Mouse (Mus musculus) NIH3T3 (cell line): ENCODE measurements around the gene Gosr2.
A peak's percentile ranks its signal among the peaks of the same experiment; 100 is the strongest.

Source experiments
- DNase-seq: peaks from one replicate; pipeline ENCODE4 v3.0.0-alpha.2; 2012; ENCODE audit warnings: low read depth

Gosr2 gene

GRCm38 (mm10) chr11:103688980-103689378 is 8.7 kb downstream of the Gosr2 start:
- DNase-seq, result peak; percentile 43

- DNase-seq, result no peak
These were observed 9.3 kb downstream of the Gosr2 start for GRCm38 (mm10) chr11:103688271-103688979.

GRCm38 (mm10) chr11:103686706-103687105 is 11.0 kb downstream of the Gosr2 start:
- no peak for DNase-seq

GRCm38 (mm10) chr11:103685261-103685736 is 12.4 kb downstream of the Gosr2 start:
- DNase-seq, result peak; percentile 39

GRCm38 (mm10) chr11:103683667-103684334 is 13.9 kb downstream of the Gosr2 start:
- peak; percentile 81 for DNase-seq

- DNase-seq, result peak; percentile 74
These were observed 20.7 kb downstream of the Gosr2 start for GRCm38 (mm10) chr11:103677042-103677441.

- peak; percentile 80 for DNase-seq
These were observed 22.1 kb downstream of the Gosr2 start for GRCm38 (mm10) chr11:103675556-103675955.

GRCm38 (mm10) chr11:103666907-103667426 is 30.7 kb downstream of the Gosr2 start:
- DNase-seq, result no peak

GRCm38 (mm10) chr11:103666181-103666906 is 31.4 kb downstream of the Gosr2 start:
- peak; percentile 69 for DNase-seq

- DNase-seq, result no peak
These were observed 32.0 kb downstream of the Gosr2 start for GRCm38 (mm10) chr11:103665695-103666094.

GRCm38 (mm10) chr11:103663119-103663518 is 34.6 kb downstream of the Gosr2 start:
- DNase-seq, result no peak

GRCm38 (mm10) chr11:103662546-103662945 is 35.2 kb downstream of the Gosr2 start:
- no peak for DNase-seq

- DNase-seq, result no peak
These were observed 35.8 kb downstream of the Gosr2 start for GRCm38 (mm10) chr11:103661863-103662262.

GRCm38 (mm10) chr11:103658189-103658588 is 39.5 kb downstream of the Gosr2 start:
- DNase-seq, result no peak

GRCm38 (mm10) chr11:103656520-103656919 is 41.2 kb downstream of the Gosr2 start:
- DNase-seq, result peak; percentile 21

GRCm38 (mm10) chr11:103653359-103653965 is 44.2 kb downstream of the Gosr2 start:
- no peak for DNase-seq

- DNase-seq, result no peak
These were observed 46.3 kb downstream of the Gosr2 start for GRCm38 (mm10) chr11:103651426-103651825.

GRCm38 (mm10) chr11:103649983-103650493 is 47.7 kb downstream of the Gosr2 start:
- no peak for DNase-seq

GRCm38 (mm10) chr11:103649301-103649982 is 48.3 kb downstream of the Gosr2 start, which contains the start of gene Rprml:
Gene Rprml, plus strand, starts transcription at chr11:103649570.
- DNase-seq, result peak; percentile 11

GRCm38 (mm10) chr11:103648656-103649055 is 49.0 kb downstream of the Gosr2 start:
- DNase-seq, result no peak
